Mouse (Mus musculus) forebrain, embryonic 15.5 days (tissue): ENCODE measurements around the gene Nagpa. TPM values are rescaled to one million over a fixed set of nuclear protein-coding genes. Genes with fewer than 3 reads are reported as not detected.
A peak's percentile ranks its signal among the peaks of the same experiment; 100 is the strongest.

Experiments
- ATAC-seq: fragments of 200-750 bp; cut with Nextera tagmentation; replicated peaks from 2 replicates; pipeline ENCODE4 v1.8.0; 2017; ENCODE audit warnings: mild to moderate bottlenecking, moderate TSS enrichment, moderate library complexity
- H3K27ac ChIP-seq: fragments of 300-500 bp; sonication (generic); replicated peaks from 2 replicates; pipeline ENCODE4 v1.5.1; 2015; ENCODE audit warnings: mild to moderate bottlenecking, inconsistent platforms
- H3K27me3 ChIP-seq: fragments of 300-500 bp; sonication (generic); 2 replicates; pipeline ENCODE4 v1.6.1; 2015; ENCODE audit warnings: inconsistent platforms
- H3K36me3 ChIP-seq: fragments of 300-500 bp; sonication (generic); 2 replicates; pipeline ENCODE4 v1.6.1; 2015; ENCODE audit warnings: mild to moderate bottlenecking, inconsistent platforms
- H3K4me1 ChIP-seq: fragments of 300-500 bp; sonication (generic); 2 replicates; pipeline ENCODE4 v1.6.1; 2015; ENCODE audit warnings: inconsistent platforms
- H3K4me2 ChIP-seq: fragments of 300-500 bp; sonication (generic); replicated peaks from 2 replicates; pipeline ENCODE4 v1.6.1; 2015; ENCODE audit warnings: mild to moderate bottlenecking, inconsistent platforms
- H3K4me3 ChIP-seq: fragments of 300-500 bp; sonication (generic); 2 replicates; pipeline ENCODE4 v1.5.1; 2015; ENCODE audit warnings: mild to moderate bottlenecking, inconsistent platforms
- H3K9ac ChIP-seq: fragments of 300-500 bp; sonication (generic); replicated peaks from 2 replicates; pipeline ENCODE4 v1.6.1; 2015; ENCODE audit warnings: mild to moderate bottlenecking, inconsistent platforms
- H3K9me3 ChIP-seq: fragments of 300-500 bp; sonication (generic); 2 replicates; pipeline ENCODE4 v1.6.1; 2016; ENCODE audit warnings: inconsistent platforms
- WGBS: fragments of 180-500 bp; shearing (Covaris S2); methylation state at CpG from one replicate; pipeline ENCODE4 v1.1.7; 2015; ENCODE audit warnings: mixed read lengths; 5-methylcytosine and 5-hydroxymethylcytosine counted together
- microRNA-seq: library from miRNA; unstranded; fragments of <30 nt; microRNA quantifications from one replicate; pipeline ENCODE4, GENCODE M21; 2016
- polyA plus RNA-seq: library from polyadenylated mRNA; unstranded; fragments of >200 nt; fragmentation: Nextera tagmentation; extraction: Ambion mirVana; gene quantifications from 2 replicates; pipeline ENCODE4 v1.2.1, GENCODE M21; 2015

The Nagpa gene
- polyA plus RNA-seq, 1 experiment from 2014 or later, result 11.6 TPM

DNA sequence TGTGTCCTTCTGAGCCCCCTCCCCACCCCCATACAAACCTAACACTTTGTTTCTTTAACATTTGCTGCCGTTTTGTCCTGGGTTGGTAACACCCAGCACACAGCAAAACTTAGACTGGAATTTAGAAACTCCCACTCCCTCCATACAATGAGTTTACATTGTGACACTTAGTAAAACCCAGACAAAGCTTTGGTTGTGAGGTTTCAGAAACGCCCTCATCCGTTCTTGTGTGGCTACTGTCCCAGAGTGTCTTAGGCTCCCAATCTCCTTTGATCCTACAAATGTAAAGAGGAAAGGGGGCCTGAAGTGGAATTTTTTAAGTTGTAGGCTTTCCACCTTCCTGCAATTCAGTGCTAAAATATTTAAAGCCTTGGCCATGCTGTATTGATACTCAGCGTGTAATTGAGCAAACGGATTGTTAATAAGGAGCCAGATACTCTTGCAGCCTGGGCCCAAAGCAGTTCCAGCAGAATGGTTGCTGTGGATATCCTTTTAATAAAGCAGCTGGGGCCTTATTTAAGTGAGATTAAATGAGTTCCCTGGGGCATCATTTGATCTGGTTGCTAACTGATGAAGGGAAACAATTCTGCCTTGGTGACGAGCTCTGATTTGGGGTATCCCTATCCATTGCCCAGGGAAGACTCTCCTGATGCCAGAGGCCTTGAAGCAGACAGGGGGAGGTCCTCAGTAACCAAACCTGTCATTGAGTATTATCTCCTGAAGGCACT lies 50.3 kb downstream of the Nagpa start:
- no peaks in the 10 kb centered on the region for H3K36me3 ChIP-seq
- no peaks in the 10 kb centered on the region for H3K4me1 ChIP-seq
- H3K27ac ChIP-seq, result no peak overlapping the region
- H3K27me3 ChIP-seq, result no peaks in the 10 kb centered on the region
- 11% methylated on average over 6 of the region's 6 CpGs for WGBS
- no peak for ATAC-seq
- H3K4me2 ChIP-seq, result no peak overlapping the region
- no peaks in the 10 kb centered on the region for H3K9me3 ChIP-seq
- H3K4me3 ChIP-seq, result no peak overlapping the region
- H3K9ac ChIP-seq, result no peak overlapping the region; the same call in 1 of the 2 replicates

DNA sequence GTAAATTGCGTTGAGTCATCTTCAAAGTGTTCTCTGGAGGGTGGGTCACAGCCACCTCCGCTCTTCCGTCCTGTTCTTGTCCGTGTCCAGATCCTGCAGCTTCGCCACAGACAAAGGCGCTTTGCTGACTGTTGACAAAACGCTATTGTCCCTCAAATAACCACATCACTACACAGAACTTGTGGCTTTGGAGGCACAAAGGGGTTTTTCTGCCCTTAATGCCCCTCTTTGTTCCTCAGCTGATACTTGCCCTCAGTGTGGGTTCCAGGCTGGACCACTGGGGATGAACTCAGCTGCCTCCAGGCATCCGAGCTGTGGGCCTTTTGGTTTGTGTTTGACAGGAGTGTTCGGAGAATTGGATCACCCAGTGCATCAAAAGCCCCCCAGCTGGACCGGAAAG lies 53.3 kb downstream of the Nagpa start:
- H3K27me3 ChIP-seq, result 0 out of 2 replicates have a peak, but pooled peaks cover 9% of the 10 kb centered on the region
- ATAC-seq, result no peak
- no peak overlapping the region for H3K4me3 ChIP-seq
- no peaks in the 10 kb centered on the region for H3K36me3 ChIP-seq
- peaks cover 16% of the 10 kb centered on the region for H3K4me1 ChIP-seq
- no peak overlapping the region for H3K27ac ChIP-seq
- no peak overlapping the region for H3K9ac ChIP-seq
- no peak overlapping the region for H3K4me2 ChIP-seq
- 65% methylated on average over 10 of the region's 10 CpGs for WGBS
- no peaks in the 10 kb centered on the region for H3K9me3 ChIP-seq

DNA sequence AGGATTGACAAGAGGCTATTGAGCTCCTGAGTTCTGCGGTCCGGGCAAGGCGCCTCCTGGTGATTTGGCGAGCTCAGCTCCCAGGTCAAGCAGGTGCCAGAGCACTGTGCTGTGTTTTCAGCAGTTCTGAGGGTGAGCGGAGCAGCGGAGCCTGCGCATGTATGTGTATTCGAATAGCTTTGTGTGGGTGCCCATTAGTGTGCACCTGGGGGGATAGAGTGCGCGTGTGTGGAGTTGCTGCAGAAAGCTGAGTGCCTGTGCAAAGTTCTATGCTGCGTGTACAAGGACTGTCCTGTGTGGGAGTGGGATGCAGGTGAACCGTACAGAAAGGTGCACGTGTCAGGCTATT lies 56.8 kb downstream of the Nagpa start, which contains the start of gene Sec14l5:
Gene Sec14l5 (plus strand): TSS at position 73 of the 349 bp plus-strand sequence.
- Histone ChIP-seq H3K27me3 (0 out of 2 replicates have a peak, but pooled peaks cover 9% of the 10 kb centered on the region), H3K4me3 (peak within 1 kb of the TSS; percentile 39), H3K9ac (peak within 1 kb of the TSS; percentile 33), H3K9me3 (no peaks in the 10 kb centered on the region), H3K27ac (no peak within 1 kb of the TSS), H3K36me3 (no peaks in the 10 kb centered on the region), H3K4me2 (peak within 1 kb of the TSS; percentile 72), H3K4me1 (peaks cover 16% of the 10 kb centered on the region)
- 10% methylated on average over 13 of the region's 13 CpGs for WGBS
- no peak; the same call in 1 of the 2 replicates for ATAC-seq

DNA sequence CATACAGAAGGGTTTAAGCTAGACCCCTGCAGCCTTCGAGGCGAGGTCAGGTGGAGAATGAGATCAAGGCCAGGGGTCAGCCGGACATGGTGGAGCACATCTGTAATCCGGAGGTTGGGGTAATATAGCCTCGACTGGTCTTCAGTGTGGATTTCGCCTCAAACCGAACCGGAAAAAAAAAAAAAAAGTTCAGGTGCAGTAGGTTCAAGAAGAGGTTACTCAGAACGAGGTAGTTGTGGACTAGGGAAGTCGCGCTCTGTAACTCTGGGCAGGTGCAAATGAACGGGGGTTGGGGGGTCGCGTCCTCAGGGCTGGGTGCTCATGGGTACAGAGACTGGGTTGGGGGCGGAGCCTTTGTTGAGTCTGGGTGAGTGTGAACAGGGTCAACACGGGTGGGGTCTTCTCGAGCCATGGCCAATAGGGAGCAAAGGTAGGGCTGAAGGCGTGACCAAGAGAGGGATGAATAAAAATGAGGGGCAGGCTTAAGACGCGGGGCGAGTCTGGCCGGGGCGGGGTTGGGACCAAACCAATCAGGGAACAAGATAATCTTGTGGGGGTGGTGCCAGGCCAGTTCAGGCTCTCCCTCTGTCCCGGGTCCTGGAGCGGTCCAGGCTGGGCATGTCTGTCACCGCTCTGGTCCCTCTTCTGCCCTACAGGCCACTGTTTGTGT lies 57.3 kb downstream of the Nagpa start:
- H3K9me3 ChIP-seq, result no peaks in the 10 kb centered on the region
- no peak overlapping the region for H3K27ac ChIP-seq
- H3K4me2 ChIP-seq, result peak overlapping the region; percentile 72
- H3K4me1 ChIP-seq, result peaks cover 16% of the 10 kb centered on the region
- H3K4me3 ChIP-seq, result peak overlapping the region; percentile 39
- ATAC-seq, result peak; percentile 81
- H3K9ac ChIP-seq, result peak overlapping the region; percentile 33
- H3K27me3 ChIP-seq, result 0 out of 2 replicates have a peak, but pooled peaks cover 9% of the 10 kb centered on the region
- WGBS, result 1% methylated on average over 26 of the region's 26 CpGs
- H3K36me3 ChIP-seq, result no peaks in the 10 kb centered on the region

DNA sequence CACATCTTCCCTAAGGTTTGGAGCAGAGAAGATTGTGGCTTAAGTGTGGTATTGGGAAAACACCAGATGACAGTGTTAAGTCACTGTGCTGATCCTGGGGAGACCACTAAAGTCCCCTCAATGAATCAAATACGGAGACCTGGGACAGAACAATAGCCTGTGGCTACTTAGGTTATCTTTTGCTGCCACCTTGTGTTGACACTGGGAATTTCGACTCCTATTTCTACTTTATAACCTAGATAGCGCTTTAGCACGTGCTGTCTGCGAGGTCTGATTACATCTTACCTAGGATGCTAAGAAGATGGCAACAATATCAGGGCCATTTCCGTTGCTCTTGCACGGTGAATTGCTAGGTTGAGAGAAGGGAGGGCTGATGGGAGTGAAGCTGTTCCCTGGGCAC lies 58.2 kb downstream of the Nagpa start:
- H3K4me2 ChIP-seq, result peak overlapping the region; percentile 72
- H3K9me3 ChIP-seq, result no peaks in the 10 kb centered on the region
- no peak overlapping the region; the same call in 1 of the 2 replicates for H3K4me3 ChIP-seq
- 0% methylated on average over 7 of the region's 7 CpGs for WGBS
- H3K9ac ChIP-seq, result 0 out of 2 replicates have a peak overlapping the region, but pooled peaks have one; percentile 22
- no peak overlapping the region for H3K27ac ChIP-seq
- peaks cover 16% of the 10 kb centered on the region for H3K4me1 ChIP-seq
- 0 out of 2 replicates have a peak, but pooled peaks cover 9% of the 10 kb centered on the region for H3K27me3 ChIP-seq
- H3K36me3 ChIP-seq, result no peaks in the 10 kb centered on the region
- ATAC-seq, result peak; percentile 60

Small RNA genes lying within 50 kb of the gene (microRNA-seq; reads per million reads assigned to microRNA genes)
- gene Gm23689, result not detected
- not detected for gene Gm26095
- not detected for gene Mir6364

Other genes starting within 250 kb of the Nagpa start
- gene Anks3, start 239.8 kb downstream of the Nagpa start, polyA plus RNA-seq, result 79.9 and 80.7 TPM in 2 replicates
- gene Sept12, start 206.2 kb downstream of the Nagpa start, polyA plus RNA-seq, result not detected in 2 replicates
- 1.0 and 1.1 TPM in 2 replicates for gene Smim22, start 196.7 kb downstream of the Nagpa start, polyA plus RNA-seq
- 91.4 and 99.8 TPM in 2 replicates for gene Rogdi, start 190.5 kb downstream of the Nagpa start, polyA plus RNA-seq
- 192 and 196 TPM in 2 replicates for gene Glyr1, start 154.1 kb downstream of the Nagpa start, polyA plus RNA-seq
- gene Ubn1, start 154.0 kb downstream of the Nagpa start, polyA plus RNA-seq, result 17.8 and 18.3 TPM in 2 replicates
- 0.19 TPM in 2 replicates for gene Ppl, start 71.6 kb downstream of the Nagpa start, polyA plus RNA-seq
- gene Sec14l5, start 56.9 kb downstream of the Nagpa start, polyA plus RNA-seq, result 0.06 and 0.11 TPM in 2 replicates
- gene AU021092, start 18.3 kb upstream of the Nagpa start, polyA plus RNA-seq, result 12.5 and 13.7 TPM in 2 replicates
- gene Alg1, start 29.6 kb upstream of the Nagpa start, polyA plus RNA-seq, result 34.8 and 37.2 TPM in 2 replicates
- gene Eef2kmt, start 52.0 kb upstream of the Nagpa start, polyA plus RNA-seq, result 8.2 and 9.7 TPM in 2 replicates